Mouse (Mus musculus) layer of hippocampus, adult 18-20 months (tissue): ENCODE measurements around the gene Acot7. TPM values are rescaled to one million over a fixed set of nuclear protein-coding genes. Genes with fewer than 3 reads are reported as not detected.

Source experiments
- DNase-seq, 2 experiments: peaks; one replicate each; pipeline ENCODE4 v3.0.0; 2022; ENCODE audit warnings: low spot score in 2 of 2
- total RNA-seq, 2 experiments: library from RNA; stranded (reverse); gene quantifications; 2 replicates each; pipeline ENCODE4 v1.2.3; 2021

Acot7 gene
- total RNA-seq, 2 experiments from 2014 or later: 329 to 352 TPM

- no peak for DNase-seq
Observed at GRCm38 (mm10) chr4:152271334-152271733, 93.4 kb downstream of the Acot7 start.

- no peak for DNase-seq
Observed at GRCm38 (mm10) chr4:152272006-152272405, 94.1 kb downstream of the Acot7 start.

GRCm38 (mm10) chr4:152272449-152273049 lies 94.6 kb downstream of the Acot7 start:
- no peak for DNase-seq

GRCm38 (mm10) chr4:152273191-152273590 lies 95.3 kb downstream of the Acot7 start:
- DNase-seq: no peak

- no peak for DNase-seq
Observed at GRCm38 (mm10) chr4:152273621-152274236, 95.8 kb downstream of the Acot7 start, which contains the start of gene Gpr153. Gene Gpr153 (plus strand): TSS chr4:152274232.

- DNase-seq: no peak
Observed at GRCm38 (mm10) chr4:152274681-152275131, 96.8 kb downstream of the Acot7 start.

GRCm38 (mm10) chr4:152276389-152277347 lies 98.7 kb downstream of the Acot7 start:
- no peak for DNase-seq

- no peak for DNase-seq
Observed at GRCm38 (mm10) chr4:152277916-152278315, 100.0 kb downstream of the Acot7 start.

GRCm38 (mm10) chr4:152278986-152279385 lies 101.1 kb downstream of the Acot7 start:
- no peak for DNase-seq

GRCm38 (mm10) chr4:152281601-152282000 lies 103.7 kb downstream of the Acot7 start:
- DNase-seq: no peak

GRCm38 (mm10) chr4:152282721-152283120 lies 104.8 kb downstream of the Acot7 start:
- DNase-seq: no peak

- peak; percentile 78 to 89 for DNase-seq
Observed at GRCm38 (mm10) chr4:152283186-152283950, 105.4 kb downstream of the Acot7 start.

- peak in 1 of 2 experiments; percentile 59 for DNase-seq
Observed at GRCm38 (mm10) chr4:152285505-152285904, 107.6 kb downstream of the Acot7 start.

- DNase-seq: no peak
Observed at GRCm38 (mm10) chr4:152286183-152286582, 108.2 kb downstream of the Acot7 start.

GRCm38 (mm10) chr4:152286887-152287286 lies 109.0 kb downstream of the Acot7 start:
- DNase-seq: no peak

GRCm38 (mm10) chr4:152287317-152288120 lies 109.6 kb downstream of the Acot7 start:
- no peak for DNase-seq

- no peak for DNase-seq
Observed at GRCm38 (mm10) chr4:152288398-152288945, 110.5 kb downstream of the Acot7 start.

GRCm38 (mm10) chr4:152290385-152290784 lies 112.5 kb downstream of the Acot7 start:
- DNase-seq: no peak

- DNase-seq: no peak
Observed at GRCm38 (mm10) chr4:152290991-152291390, 113.1 kb downstream of the Acot7 start.

- DNase-seq: no peak
Observed at GRCm38 (mm10) chr4:152291562-152291961, 113.6 kb downstream of the Acot7 start, which contains the start of gene Hes3. Gene Hes3 (minus strand): TSS chr4:152291662.
